Mouse (Mus musculus) cerebellum, adult 2 months (tissue): ENCODE measurements around the gene Has1. TPM values are rescaled to one million over a fixed set of nuclear protein-coding genes. Genes with fewer than 3 reads are reported as not detected.

Source experiments
- DNase-seq, 2 experiments: peaks; one replicate each; pipeline ENCODE4 v3.0.0; 2021
- H3K27ac ChIP-seq: fragments of 200-500 bp; 2 replicates; pipeline ENCODE4 v1.5.1; 2012; ENCODE audit warnings: low read length, control low read depth, inconsistent platforms; ENCODE audit not compliant: insufficient read depth
- H3K27me3 ChIP-seq: fragments of 200-500 bp; 2 replicates; pipeline ENCODE4 v1.6.1; 2012; ENCODE audit warnings: inconsistent platforms, mild to moderate bottlenecking, low read length, moderate library complexity; ENCODE audit not compliant: control insufficient read depth, insufficient read depth
- H3K4me1 ChIP-seq: fragments of 200-500 bp; 2 replicates; pipeline ENCODE4 v1.6.1; 2011; ENCODE audit warnings: low read length; ENCODE audit not compliant: control insufficient read depth, insufficient read depth
- H3K4me3 ChIP-seq: fragments of 200-500 bp; replicated peaks from 2 replicates; pipeline ENCODE3; 2011; ENCODE audit warnings: mild to moderate bottlenecking, low read depth, low read length, control low read depth; ENCODE audit not compliant: insufficient read depth
- CTCF ChIP-seq: fragments of 200-500 bp; IDR thresholded peaks from 2 replicates; pipeline ENCODE4 v1.5.1; 2011; ENCODE audit warnings: low read depth, mild to moderate bottlenecking, control low read depth, low read length, moderate library complexity, borderline replicate concordance; ENCODE audit not compliant: insufficient read depth
- POLR2A ChIP-seq: fragments of 200-500 bp; IDR thresholded peaks from 2 replicates; pipeline ENCODE4 v1.6.1; 2011; ENCODE audit warnings: low read length, control low read depth, borderline replicate concordance; ENCODE audit not compliant: insufficient read depth
- WGBS: fragments of 180-500 bp; shearing (Covaris S2); methylation state at CpG from one replicate; pipeline ENCODE4 v1.1.7; 2018; 5-methylcytosine and 5-hydroxymethylcytosine counted together
- polyA plus RNA-seq: library from polyadenylated mRNA; depleted of rRNA; stranded (reverse); fragments of >200 nt; gene quantifications from 2 replicates; pipeline ENCODE4 v1.2.3, GENCODE M21; 2012

Has1 gene
- polyA plus RNA-seq, 1 experiment, result 0.93 TPM

GRCm38 (mm10) chr17:17839276-17839675 is 15.7 kb downstream of the Has1 start:
- DNase-seq, result no peak
- peaks cover 4% of the 10 kb centered on the region for H3K4me1 ChIP-seq
- no peak overlapping the region for H3K4me3 ChIP-seq
- no peak for TF ChIP-seq CTCF
- TF ChIP-seq POLR2A, result no peak
- H3K27ac ChIP-seq, result no peak overlapping the region
- H3K27me3 ChIP-seq, result no peaks in the 10 kb centered on the region
- WGBS, result 95% methylated on average over 2 of the region's 2 CpGs

GRCm38 (mm10) chr17:17837919-17838701 is 16.9 kb downstream of the Has1 start:
- DNase-seq, result peak; percentile 96 to 97
- TF ChIP-seq CTCF, result peak; percentile 71; the same call in 1 of the 2 replicates
- TF ChIP-seq POLR2A, result peak; percentile 49; the same call in 1 of the 2 replicates
- H3K27me3 ChIP-seq, result no peaks in the 10 kb centered on the region
- peaks cover 4% of the 10 kb centered on the region for H3K4me1 ChIP-seq
- WGBS, result under 1% methylated on average over 42 of the region's 43 CpGs
- peak overlapping the region; percentile 78 for H3K27ac ChIP-seq
- H3K4me3 ChIP-seq, result peak overlapping the region; percentile 80

GRCm38 (mm10) chr17:17837426-17837825 is 17.6 kb downstream of the Has1 start:
- DNase-seq, result peak in 1 of 2 experiments; percentile 50
- Histone ChIP-seq H3K27me3 (no peaks in the 10 kb centered on the region), H3K4me3 (peak overlapping the region; percentile 80), H3K27ac (peak overlapping the region; percentile 78), H3K4me1 (peaks cover 4% of the 10 kb centered on the region)
- TF ChIP-seq POLR2A, result no peak
- TF ChIP-seq CTCF, result no peak
- 7% methylated on average over 13 of the region's 13 CpGs for WGBS

- DNase-seq, result no peak
- WGBS, result 36% methylated on average over 5 of the region's 5 CpGs
- Histone ChIP-seq H3K4me3 (no peak overlapping the region), H3K4me1 (peaks cover 4% of the 10 kb centered on the region), H3K27ac (no peak overlapping the region), H3K27me3 (no peaks in the 10 kb centered on the region)
- TF ChIP-seq CTCF, result no peak
- no peak for TF ChIP-seq POLR2A
Observed at GRCm38 (mm10) chr17:17836101-17836500, 18.9 kb downstream of the Has1 start.

GRCm38 (mm10) chr17:17834896-17835295 is 20.1 kb downstream of the Has1 start:
- no peak for DNase-seq
- no peak for TF ChIP-seq POLR2A
- TF ChIP-seq CTCF, result no peak
- 5% methylated on average over 1 of the region's 1 CpGs for WGBS
- Histone ChIP-seq H3K4me3 (no peak overlapping the region), H3K27ac (no peak overlapping the region), H3K27me3 (no peaks in the 10 kb centered on the region), H3K4me1 (peaks cover 7% of the 10 kb centered on the region)

GRCm38 (mm10) chr17:17830731-17831130 is 24.3 kb downstream of the Has1 start:
- H3K27ac ChIP-seq, result peak overlapping the region; percentile 37; the same call in 1 of the 2 replicates
- no peak for TF ChIP-seq CTCF
- TF ChIP-seq POLR2A, result no peak
- peak; percentile 27 to 37 for DNase-seq
- no peak overlapping the region for H3K4me3 ChIP-seq
- no peaks in the 10 kb centered on the region for H3K27me3 ChIP-seq
- H3K4me1 ChIP-seq, result peaks cover 4% of the 10 kb centered on the region; the same call in 1 of the 2 replicates
- 56% methylated on average over 7 of the region's 7 CpGs for WGBS

- Histone ChIP-seq H3K27ac (peak overlapping the region; percentile 65), H3K27me3 (no peaks in the 10 kb centered on the region), H3K4me1 (peaks cover 4% of the 10 kb centered on the region; the same call in 1 of the 2 replicates), H3K4me3 (peak overlapping the region; percentile 56)
- WGBS, result 31% methylated on average over 23 of the region's 23 CpGs
- TF ChIP-seq POLR2A (no peak), CTCF (no peak)
- peak; percentile 31 to 37 for DNase-seq
Observed at GRCm38 (mm10) chr17:17829816-17830535, 25.0 kb downstream of the Has1 start.
